Mouse (Mus musculus) heart, embryonic 14.5 days (tissue): Measurements from ENCODE around the gene Def8. TPM values are rescaled to one million over a fixed set of nuclear protein-coding genes. Genes with fewer than 3 reads are reported as not detected.
"Not testable (repeated sequence)": the region's sequence is repeated elsewhere in the genome, so short reads cannot be mapped to it uniquely, and the experiment has no call there.

Experiments used
- ATAC-seq: fragments of 200-750 bp; cut with Nextera tagmentation; 2 replicates; pipeline ENCODE4 v1.8.0; 2017; ENCODE audit warnings: low read depth, moderate TSS enrichment; ENCODE audit not compliant: insufficient number of reproducible peaks, insufficient read depth, low FRiP score
- H3K27ac ChIP-seq, 2 experiments: fragments of 200-500 bp in 1 of 2; fragments of 300-500 bp in 1 of 2; sonication (generic) in 1 of 2; replicated peaks in 1 of 2; 2 replicates each; pipeline ENCODE4 v1.5.1; 2012 to 2014; ENCODE audit warnings: low read depth in 2 of 2, low read length in 2 of 2, control low read depth in 1 of 2, mild to moderate bottlenecking in 1 of 2, mixed read lengths in 1 of 2; ENCODE audit not compliant: control insufficient read depth in 1 of 2, insufficient read depth in 1 of 2
- H3K27me3 ChIP-seq: fragments of 300-500 bp; sonication (generic); 2 replicates; pipeline ENCODE4 v1.6.1; 2014; ENCODE audit warnings: mild to moderate bottlenecking, low read length, control low read depth; ENCODE audit not compliant: control insufficient read depth, insufficient read depth
- H3K36me3 ChIP-seq: fragments of 300-500 bp; sonication (generic); 2 replicates; pipeline ENCODE4 v1.6.1; 2014; ENCODE audit warnings: mild to moderate bottlenecking, control low read depth, low read length, mixed read lengths; ENCODE audit not compliant: control insufficient read depth, insufficient read depth
- H3K4me1 ChIP-seq, 2 experiments: fragments of 200-500 bp in 1 of 2; fragments of 300-500 bp in 1 of 2; sonication (generic) in 1 of 2; 2 replicates each; pipeline ENCODE4 v1.6.1; 2012 to 2014; ENCODE audit warnings: low read length in 2 of 2, control low read depth in 1 of 2, mixed read lengths in 1 of 2; ENCODE audit not compliant: control insufficient read depth in 2 of 2, insufficient read depth in 2 of 2
- H3K4me2 ChIP-seq: fragments of 300-500 bp; sonication (generic); 2 replicates; pipeline ENCODE4 v1.6.1; 2014; ENCODE audit warnings: mild to moderate bottlenecking, low read length
- H3K4me3 ChIP-seq, 2 experiments: fragments of 200-500 bp in 1 of 2; fragments of 300-500 bp in 1 of 2; sonication (generic) in 1 of 2; 2 replicates each; pipeline ENCODE4 v1.5.1; 2012 to 2014; ENCODE audit warnings: low read length in 2 of 2, mild to moderate bottlenecking in 2 of 2, control low read depth in 1 of 2, low read depth in 1 of 2, moderate library complexity in 1 of 2; ENCODE audit not compliant: control insufficient read depth in 1 of 2, insufficient read depth in 1 of 2
- H3K9ac ChIP-seq: fragments of 300-500 bp; sonication (generic); 2 replicates; pipeline ENCODE4 v1.6.1; 2014; ENCODE audit warnings: mild to moderate bottlenecking, low read length
- H3K9me3 ChIP-seq: fragments of 300-500 bp; sonication (generic); 2 replicates; pipeline ENCODE4 v1.6.1; 2016; ENCODE audit warnings: low read length, control low read depth; ENCODE audit not compliant: control insufficient read depth
- WGBS: fragments of 180-500 bp; shearing (Covaris S2); extraction: QIAGEN DNeasy Blood & Tissue Kit; methylation state at CpG from one replicate; pipeline ENCODE4 v1.1.7; 2014; 5-methylcytosine and 5-hydroxymethylcytosine counted together
- polyA plus RNA-seq: library from polyadenylated mRNA; unstranded; fragments of >200 nt; fragmentation: Nextera tagmentation; extraction: Ambion mirVana; gene quantifications from 2 replicates; pipeline ENCODE4 v1.2.1, GENCODE M21; 2014

Gene Def8
- polyA plus RNA-seq, 1 experiment from 2014 or later: 31.7 TPM

DNA sequence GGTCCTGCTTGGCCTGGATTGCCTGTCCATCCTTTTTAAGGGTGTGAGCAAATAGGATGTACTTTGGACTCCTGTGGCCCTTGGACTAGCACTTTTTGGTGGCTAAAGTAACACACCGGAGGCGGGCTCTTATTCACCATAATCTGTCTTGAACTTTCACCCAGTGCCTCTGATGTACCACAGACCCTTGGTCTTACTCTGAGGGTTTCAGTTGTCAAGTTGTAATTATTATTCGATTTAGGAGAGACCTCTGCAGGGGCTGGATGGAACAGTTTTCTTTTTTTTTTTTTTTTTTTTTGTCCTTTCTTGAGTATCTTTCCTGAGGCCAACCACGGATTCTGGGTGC lies 20.2 kb downstream of the Def8 start:
- peak overlapping the region; percentile 59 for H3K4me2 ChIP-seq
- 24% methylated on average over 4 of the region's 4 CpGs for WGBS
- no peak for ATAC-seq
- H3K9me3 ChIP-seq: no peaks in the 10 kb centered on the region
- H3K9ac ChIP-seq: peak overlapping the region; percentile 85
- peak overlapping the region in 1 of 2 experiments; percentile 59; a peak in 2 of 4 replicates for H3K27ac ChIP-seq
- H3K36me3 ChIP-seq: no peaks in the 10 kb centered on the region
- peaks cover 18 to 21% of the 10 kb centered on the region in 2 experiments for H3K4me1 ChIP-seq
- no peaks in the 10 kb centered on the region for H3K27me3 ChIP-seq
- peak overlapping the region; percentile 70 to 81 for H3K4me3 ChIP-seq

DNA sequence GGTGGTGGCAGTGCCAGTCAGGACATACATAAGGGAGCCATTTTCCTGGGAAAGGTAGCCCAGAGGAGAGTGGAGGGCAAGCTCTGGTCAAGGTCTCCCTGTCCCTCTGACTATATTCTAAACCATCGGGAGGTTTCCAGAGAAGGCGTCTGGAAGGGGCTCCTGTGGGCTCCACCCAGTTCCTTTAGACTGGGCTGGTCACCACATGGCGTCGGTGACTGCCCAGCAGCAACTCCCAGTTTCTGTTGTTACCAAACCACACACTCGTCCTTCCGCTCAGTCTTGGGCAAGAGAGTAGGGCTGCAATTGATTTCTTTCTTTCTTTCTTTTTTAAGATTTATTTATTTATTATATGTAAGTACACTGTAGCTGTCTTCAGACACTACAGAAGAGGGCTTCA lies 20.8 kb downstream of the Def8 start:
- WGBS: 81% methylated on average over 6 of the region's 6 CpGs
- Histone ChIP-seq H3K4me1 (peaks cover 18 to 21% of the 10 kb centered on the region in 2 experiments), H3K27ac (no peak overlapping the region), H3K4me3 (no peak overlapping the region), H3K9me3 (no peaks in the 10 kb centered on the region), H3K27me3 (no peaks in the 10 kb centered on the region), H3K4me2 (no peak overlapping the region; the same call in 1 of the 2 replicates), H3K9ac (no peak overlapping the region), H3K36me3 (peaks cover 2% of the 10 kb centered on the region; the same call in 1 of the 2 replicates)
- no peak for ATAC-seq

DNA sequence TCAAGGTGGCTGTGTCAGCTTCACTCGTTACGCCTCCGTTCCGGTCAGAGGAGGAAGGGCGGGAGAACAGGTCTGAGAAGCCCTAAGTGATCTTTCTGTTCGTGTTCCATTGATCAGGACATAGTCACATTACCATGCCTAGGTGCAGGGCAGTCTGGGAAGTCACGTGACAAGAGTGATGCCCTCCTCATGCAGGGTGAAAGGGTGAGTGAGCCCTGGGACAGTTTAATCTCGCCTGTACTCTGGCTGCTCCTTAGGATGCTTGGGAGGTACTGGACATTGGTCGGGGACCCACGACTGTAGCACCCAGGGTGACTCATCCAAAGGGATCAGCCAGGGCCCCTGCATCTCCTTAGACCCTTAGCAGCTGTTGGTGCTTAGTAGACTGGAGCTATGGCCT lies 22.7 kb downstream of the Def8 start:
- Histone ChIP-seq H3K4me2 (no peak overlapping the region), H3K4me3 (no peak overlapping the region), H3K27ac (0 out of 4 replicates have a peak overlapping the region, but pooled peaks of 1 of the 2 experiments have one; percentile 76), H3K9ac (0 out of 2 replicates have a peak overlapping the region, but pooled peaks have one; percentile 10), H3K4me1 (peaks cover 18 to 21% of the 10 kb centered on the region in 2 experiments), H3K27me3 (no peaks in the 10 kb centered on the region), H3K9me3 (no peaks in the 10 kb centered on the region), H3K36me3 (peaks cover 16% of the 10 kb centered on the region)
- ATAC-seq: no peak
- 63% methylated on average over 10 of the region's 10 CpGs for WGBS

DNA sequence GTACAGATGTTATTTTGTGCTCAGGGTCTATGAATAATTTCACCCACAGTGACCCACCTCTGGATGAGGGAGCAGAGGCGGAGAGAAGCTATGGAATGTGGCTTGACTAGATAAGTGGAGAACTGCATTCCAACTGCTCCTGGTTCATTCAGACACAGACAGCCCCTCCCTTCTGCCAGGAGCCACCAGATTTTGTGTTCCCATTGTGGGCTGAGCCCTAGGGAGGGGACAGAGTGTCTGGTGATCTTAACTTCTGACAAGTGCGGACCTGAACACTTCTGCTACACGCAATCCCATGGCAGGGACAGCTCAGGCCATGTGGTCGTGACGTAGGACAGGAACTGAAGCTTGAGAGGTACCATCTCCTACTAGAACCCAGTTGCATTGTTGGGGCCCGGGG lies 23.5 kb downstream of the Def8 start:
- ATAC-seq: 0 out of 2 replicates have a peak, but pooled peaks have one; percentile 23
- no peaks in the 10 kb centered on the region for H3K9me3 ChIP-seq
- no peak overlapping the region for H3K4me3 ChIP-seq
- peaks cover 21% of the 10 kb centered on the region for H3K36me3 ChIP-seq
- H3K4me1 ChIP-seq: peaks cover 18 to 21% of the 10 kb centered on the region in 2 experiments
- no peaks in the 10 kb centered on the region for H3K27me3 ChIP-seq
- peak overlapping the region; percentile 49 to 76 for H3K27ac ChIP-seq
- H3K9ac ChIP-seq: no peak overlapping the region
- 37% methylated on average over 6 of the region's 6 CpGs for WGBS
- no peak overlapping the region for H3K4me2 ChIP-seq

DNA sequence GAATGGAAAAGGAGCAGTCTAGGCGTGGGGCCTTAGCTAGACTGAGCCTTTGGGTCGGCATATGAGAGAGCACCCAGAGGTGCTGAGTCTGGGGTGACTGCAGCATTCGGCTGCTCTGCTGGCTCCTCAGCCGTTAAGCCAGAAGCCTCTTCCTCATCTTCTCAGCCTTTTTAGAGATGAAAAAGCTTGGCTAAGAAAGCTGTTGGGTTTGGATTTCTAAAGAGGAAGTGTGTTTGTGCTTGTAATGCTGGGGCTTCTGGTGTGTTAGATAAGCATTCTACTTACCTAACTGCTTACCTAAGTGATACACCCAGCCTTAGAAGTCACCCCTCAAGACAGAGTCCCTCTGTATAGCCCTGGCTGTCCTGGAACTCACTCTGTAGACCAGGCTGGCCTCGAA lies 27.5 kb downstream of the Def8 start:
- H3K27me3 ChIP-seq: no peaks in the 10 kb centered on the region
- no peak overlapping the region for H3K9ac ChIP-seq
- H3K36me3 ChIP-seq: peaks cover 57% of the 10 kb centered on the region

DNA sequence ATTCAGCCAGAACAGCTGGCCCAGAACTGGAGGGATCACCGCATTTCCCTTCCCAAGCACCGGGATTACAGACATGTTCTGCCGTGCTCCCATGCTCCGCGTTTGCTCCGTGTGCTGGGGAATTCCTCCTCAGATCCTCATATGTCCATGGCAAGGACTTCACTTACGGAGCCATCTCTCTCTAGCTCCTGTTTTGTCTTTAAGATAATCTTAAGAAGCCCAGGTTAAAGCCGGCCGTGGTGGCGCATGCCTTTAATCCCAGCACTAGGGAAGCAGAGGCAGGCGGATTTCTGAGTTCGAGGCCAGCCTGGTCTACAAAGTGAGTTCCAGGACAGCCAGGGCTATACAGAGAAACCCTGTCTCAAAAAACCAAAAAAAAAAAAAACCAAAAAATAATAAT lies 28.4 kb downstream of the Def8 start:
- H3K27me3 ChIP-seq, ATAC-seq, H3K9ac ChIP-seq, H3K4me1 ChIP-seq, H3K4me2 ChIP-seq, H3K4me3 ChIP-seq, H3K27ac ChIP-seq, H3K9me3 ChIP-seq: not testable (repeated sequence)
- peaks cover 67% of the 10 kb centered on the region for H3K36me3 ChIP-seq
- WGBS: 94% methylated on average over 12 of the region's 12 CpGs

More for the DNA sequence above, 27.5 kb downstream of the Def8 start:
- Histone ChIP-seq H3K27ac (no peak overlapping the region), H3K9me3 (no peaks in the 10 kb centered on the region), H3K4me2 (no peak overlapping the region), H3K4me1 (peaks cover 12 to 17% of the 10 kb centered on the region in 2 experiments), H3K4me3 (no peak overlapping the region)
- 86% methylated on average over 5 of the region's 5 CpGs for WGBS
- no peak for ATAC-seq

DNA sequence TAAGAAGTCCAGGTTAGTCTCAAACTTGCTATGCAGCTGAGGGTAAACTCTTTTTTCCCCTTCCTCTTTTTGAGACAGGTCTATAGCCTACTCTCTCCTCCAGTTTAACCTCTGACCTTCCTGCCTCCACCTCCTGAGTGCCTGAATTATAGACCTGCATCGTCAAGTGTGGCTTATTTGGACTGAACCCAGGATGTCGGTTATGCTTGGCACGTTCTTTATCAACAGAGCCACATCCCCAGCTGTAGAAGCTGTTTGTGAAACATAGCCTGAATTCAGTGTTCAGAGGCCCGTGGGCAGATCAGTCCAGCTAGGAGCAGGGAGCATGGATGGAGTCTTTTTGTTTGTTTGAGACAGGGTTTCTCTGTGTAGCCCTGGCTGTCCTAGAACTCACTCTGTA lies 28.8 kb downstream of the Def8 start:
- no peak for ATAC-seq
- H3K36me3 ChIP-seq: peaks cover 68% of the 10 kb centered on the region
- WGBS: 64% methylated on average over 4 of the region's 4 CpGs

DNA sequence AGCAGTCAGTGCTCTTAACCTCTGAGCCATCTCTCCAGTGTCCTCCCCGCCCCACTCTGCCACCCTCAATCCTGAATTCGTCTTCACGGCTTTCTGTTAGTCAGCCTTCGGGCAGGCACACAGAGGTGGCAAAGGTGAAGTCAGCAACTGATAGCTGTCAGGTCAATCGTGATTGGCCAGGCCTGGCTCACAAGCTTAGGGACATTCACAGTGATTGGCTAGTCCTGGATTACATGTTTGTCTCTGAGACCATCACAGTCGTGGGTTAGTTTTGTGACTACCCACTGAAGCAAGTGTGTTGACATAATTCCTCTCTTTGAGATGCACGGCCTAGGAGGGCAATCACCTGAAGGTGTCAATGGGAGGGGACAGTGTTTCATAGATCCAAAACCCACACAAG lies 30.0 kb downstream of the Def8 start:
- no peaks in the 10 kb centered on the region for H3K9me3 ChIP-seq
- no peaks in the 10 kb centered on the region for H3K27me3 ChIP-seq

More for the DNA sequence above, 28.8 kb downstream of the Def8 start:
- Histone ChIP-seq H3K4me2 (no peak overlapping the region), H3K27ac (no peak overlapping the region), H3K27me3 (no peaks in the 10 kb centered on the region), H3K4me3 (no peak overlapping the region), H3K9me3 (no peaks in the 10 kb centered on the region), H3K4me1 (peaks cover 4 to 5% of the 10 kb centered on the region in 2 experiments; a peak in 3 of 4 replicates), H3K9ac (no peak overlapping the region)

More for the DNA sequence above, 30.0 kb downstream of the Def8 start:
- no peak for ATAC-seq
- no peak overlapping the region for H3K9ac ChIP-seq
- no peak overlapping the region for H3K4me3 ChIP-seq
- 72% methylated on average over 7 of the region's 7 CpGs for WGBS
- no peak overlapping the region for H3K4me2 ChIP-seq
- no peaks in the 10 kb centered on the region for H3K4me1 ChIP-seq
- no peak overlapping the region for H3K27ac ChIP-seq
- peaks cover 78% of the 10 kb centered on the region for H3K36me3 ChIP-seq
